Mouse (Mus musculus) brain, embryonic 14.5 days (tissue): ENCODE results near the gene Cnga1. TPM values are rescaled to one million over a fixed set of nuclear protein-coding genes. Genes with fewer than 3 reads are reported as not detected.

Source experiments
- DNase-seq: peaks from one replicate; pipeline ENCODE4 v3.0.0-alpha.2; 2011; ENCODE audit warnings: low read depth
- CTCF ChIP-seq: fragments of 200-500 bp; IDR thresholded peaks from 2 replicates; pipeline ENCODE4 v1.5.1; 2012; ENCODE audit warnings: inconsistent platforms, mild to moderate bottlenecking, moderate library complexity, borderline replicate concordance; ENCODE audit not compliant: insufficient read depth, insufficient read length; ENCODE audit errors: extremely low read depth
- POLR2A ChIP-seq: fragments of 200-500 bp; IDR thresholded peaks from 2 replicates; pipeline ENCODE4 v1.6.1; 2012; ENCODE audit warnings: mild to moderate bottlenecking, inconsistent platforms, borderline replicate concordance; ENCODE audit not compliant: poor library complexity, insufficient read depth, insufficient read length, severe bottlenecking; ENCODE audit errors: extremely low read depth
- polyA plus RNA-seq: library from polyadenylated mRNA; depleted of rRNA; stranded (reverse); fragments of >200 nt; gene quantifications from 2 replicates; pipeline ENCODE4 v1.2.3, GENCODE M21; 2012

Cnga1 gene
- polyA plus RNA-seq, 1 experiment = not detected

- no peak for DNase-seq
- TF ChIP-seq CTCF = no peak
- no peak for TF ChIP-seq POLR2A
These were observed 17.1 kb upstream of the Cnga1 start for GRCm38 (mm10) chr5:72661051-72661781.

DNA sequence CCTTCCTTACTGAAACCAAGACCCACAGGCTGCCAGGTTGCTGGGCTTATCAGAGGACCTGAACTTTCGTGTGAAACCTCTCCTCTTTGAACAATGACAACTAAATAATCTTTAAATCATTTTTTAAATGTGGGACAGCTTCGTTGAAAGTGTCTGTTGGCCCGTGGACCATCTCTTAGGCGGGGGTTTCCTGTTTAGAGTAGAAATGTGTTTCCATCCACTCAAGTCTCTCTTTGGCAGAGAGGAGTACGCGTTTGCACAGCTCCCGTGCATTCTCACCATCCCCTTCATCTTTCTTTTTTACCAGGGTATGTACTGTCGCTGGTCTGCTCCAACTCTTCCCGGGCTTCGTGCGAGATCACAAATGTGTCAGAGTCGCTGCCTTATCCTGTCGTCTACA lies 14.3 kb upstream of the Cnga1 start:
- DNase-seq = no peak
- no peak for TF ChIP-seq POLR2A
- no peak for TF ChIP-seq CTCF

DNA sequence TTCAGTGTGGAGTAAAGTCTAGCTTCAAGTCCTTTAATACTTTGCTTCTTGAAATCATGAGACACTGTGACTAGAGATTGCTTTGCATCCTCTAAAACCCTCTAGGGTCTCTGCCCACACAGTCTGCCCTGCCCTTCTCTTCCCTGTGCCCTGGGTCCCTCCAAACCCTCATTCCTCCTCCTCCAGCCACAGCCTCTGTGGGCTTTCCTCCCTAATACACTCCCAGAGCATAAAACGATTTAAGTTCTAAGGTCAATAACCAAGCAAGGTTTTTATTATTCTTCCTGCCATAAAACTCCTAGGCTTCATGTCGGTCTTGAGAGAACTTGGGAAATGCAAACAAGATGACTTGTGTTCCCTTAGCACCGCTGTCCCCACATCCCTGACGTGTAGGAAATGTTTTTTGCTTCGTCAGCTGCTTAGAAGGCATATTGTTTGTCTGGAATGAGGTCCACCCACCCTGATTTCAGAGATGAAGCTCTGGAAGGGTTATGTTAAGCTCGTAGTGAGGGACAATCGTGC lies 12.3 kb upstream of the Cnga1 start:
- no peak for DNase-seq

GRCm38 (mm10) chr5:72653068-72653674 lies 9.1 kb upstream of the Cnga1 start:
- DNase-seq = peak; percentile 70
- no peak for TF ChIP-seq POLR2A
- TF ChIP-seq CTCF = no peak

More for the DNA sequence above, 12.3 kb upstream of the Cnga1 start:
- no peak for TF ChIP-seq CTCF
- no peak for TF ChIP-seq POLR2A

GRCm38 (mm10) chr5:72648987-72649735 lies 5.1 kb upstream of the Cnga1 start:
- no peak for TF ChIP-seq POLR2A
- no peak for TF ChIP-seq CTCF
- no peak for DNase-seq

- no peak for TF ChIP-seq POLR2A
- no peak for TF ChIP-seq CTCF
- peak; percentile 21 for DNase-seq
These were observed 4.0 kb upstream of the Cnga1 start for GRCm38 (mm10) chr5:72647958-72648595.

- DNase-seq = peak; percentile 79
- TF ChIP-seq CTCF = peak; percentile 22; the same call in 1 of the 2 replicates
- TF ChIP-seq POLR2A = no peak
These were observed 3.4 kb upstream of the Cnga1 start, which contains the start of gene Nipal1 for GRCm38 (mm10) chr5:72647418-72647907. Gene Nipal1, plus strand, starts transcription at chr5:72647795.

- no peak for TF ChIP-seq POLR2A
- no peak for TF ChIP-seq CTCF
- no peak for DNase-seq
These were observed 2.9 kb upstream of the Cnga1 start for GRCm38 (mm10) chr5:72646996-72647395.

DNA sequence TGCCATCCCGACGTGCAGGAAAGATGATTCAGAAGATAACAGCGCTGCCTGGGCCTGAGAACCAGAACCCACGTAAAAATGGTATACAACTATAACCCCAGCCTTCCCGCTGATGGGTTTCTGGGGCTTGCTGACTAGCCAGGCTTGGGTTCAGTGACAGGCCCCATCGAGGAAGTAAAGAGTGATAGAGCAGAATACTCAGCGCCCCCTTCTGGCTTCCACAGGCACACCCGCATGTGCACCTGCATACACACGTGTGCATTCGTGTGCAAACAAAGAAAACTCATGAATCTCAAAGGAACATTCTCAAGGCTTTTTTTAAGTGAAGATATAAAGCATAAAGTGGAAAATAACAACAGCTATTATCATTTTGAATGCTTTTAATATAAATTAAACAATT lies 2.1 kb upstream of the Cnga1 start:
- no peak for DNase-seq
- TF ChIP-seq CTCF = peak; percentile 43; the same call in 1 of the 2 replicates
- TF ChIP-seq POLR2A = no peak

DNA sequence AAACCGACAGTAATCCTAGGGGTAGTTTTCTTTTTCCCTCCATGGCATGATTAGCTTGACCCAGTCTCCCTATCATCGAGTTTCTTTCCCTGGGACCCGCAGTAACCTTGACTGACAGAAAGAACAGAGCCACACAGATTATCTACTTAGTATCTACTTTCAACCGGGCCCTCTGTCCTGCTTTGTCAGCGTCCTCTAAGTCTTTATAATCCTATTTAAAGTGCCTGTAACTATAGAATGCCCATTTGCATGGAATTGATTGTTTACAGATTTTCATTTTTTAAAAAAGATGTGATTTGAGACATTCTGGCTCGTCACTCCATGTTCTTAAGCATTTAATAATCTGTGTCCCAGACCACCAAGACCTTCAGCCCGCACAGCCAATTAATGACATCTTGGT lies 420 bp downstream of the Cnga1 start:
- no peak for DNase-seq
- no peak for TF ChIP-seq CTCF
- no peak for TF ChIP-seq POLR2A
